Mouse (Mus musculus): ENCODE results near the gene Gm28047. TPM values are rescaled to one million over a fixed set of nuclear protein-coding genes. Genes with fewer than 3 reads are reported as not detected.
"Not testable (repeated sequence)": the region's sequence is repeated elsewhere in the genome, so short reads cannot be mapped to it uniquely, and the experiment has no call there.

Gene Gm28047
- polyA plus RNA-seq, 1 experiment from 2014 or later = not detected

- peak overlapping the region in 1 of 2 experiments; percentile 58; a peak in 1 of 4 replicates for H3K4me3 ChIP-seq (ENCODE audit: control insufficient read depth in 1 of 2, insufficient read depth in 1 of 2, low read depth in 1 of 2, low read length in 2 of 2)
Measured at GRCm38 (mm10) chr15:102669571-102669970, 44.7 kb upstream of the Gm28047 start.

DNA sequence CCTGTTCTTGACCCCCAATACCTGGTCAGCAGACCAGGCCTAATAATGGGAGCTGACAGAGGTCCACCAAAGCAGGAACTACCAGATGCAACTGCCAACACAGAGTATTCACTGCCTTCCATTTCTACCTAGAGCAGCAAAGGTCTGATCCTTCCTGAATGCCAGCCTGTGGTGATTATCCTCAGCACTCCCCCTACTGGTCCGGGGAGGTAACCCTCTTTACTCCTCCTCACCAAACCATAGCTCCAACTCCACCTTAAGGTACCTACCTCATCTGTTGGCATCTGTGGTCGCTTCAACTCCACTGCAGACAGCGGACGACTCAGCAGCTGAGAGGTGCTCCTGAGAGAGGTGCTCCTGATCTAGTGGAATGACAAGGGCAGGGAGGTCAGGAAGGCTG, 40.6 kb upstream of the Gm28047 start:
- no peak overlapping the region for H3K9ac ChIP-seq (ENCODE audit: low read length)
- no peaks in the 10 kb centered on the region for H3K9me3 ChIP-seq (ENCODE audit: control insufficient read depth, low read length)
- 41% methylated on average over 4 of the region's 4 CpGs for WGBS
- no peak overlapping the region for H3K27ac ChIP-seq (replicated peaks in 1 of 2; ENCODE audit: control insufficient read depth in 1 of 2, insufficient read depth in 1 of 2, low read depth in 2 of 2, low read length in 2 of 2)
- H3K4me1 ChIP-seq (ENCODE audit: control insufficient read depth in 2 of 2, insufficient read depth in 2 of 2, low read length in 2 of 2) = peaks cover 2 to 6% of the 10 kb centered on the region in 2 experiments; a peak in 3 of 4 replicates
- H3K4me2 ChIP-seq (ENCODE audit: low read length) = no peak overlapping the region
- no peak overlapping the region for H3K4me3 ChIP-seq (ENCODE audit: control insufficient read depth in 1 of 2, insufficient read depth in 1 of 2, low read depth in 1 of 2, low read length in 2 of 2)
- H3K36me3 ChIP-seq (ENCODE audit: control insufficient read depth, insufficient read depth, low read length) = peaks cover 88% of the 10 kb centered on the region
- H3K27me3 ChIP-seq (ENCODE audit: control insufficient read depth, insufficient read depth, low read length) = no peaks in the 10 kb centered on the region
- no peak for ATAC-seq (ENCODE audit: insufficient number of reproducible peaks, insufficient read depth, low FRiP score, low read depth)

More at GRCm38 (mm10) chr15:102669571-102669970, 44.7 kb upstream of the Gm28047 start:
- 85% methylated on average over 8 of the region's 8 CpGs for WGBS
- Histone ChIP-seq H3K4me2 (ENCODE audit: low read length) (peak overlapping the region; percentile 85), H3K9ac (ENCODE audit: low read length) (peak overlapping the region; percentile 92; the same call in 1 of the 2 replicates), H3K27me3 (ENCODE audit: control insufficient read depth, insufficient read depth, low read length) (no peaks in the 10 kb centered on the region), H3K9me3 (ENCODE audit: control insufficient read depth, low read length) (no peaks in the 10 kb centered on the region), H3K36me3 (ENCODE audit: control insufficient read depth, insufficient read depth, low read length) (peaks cover 51% of the 10 kb centered on the region), H3K4me1 (ENCODE audit: control insufficient read depth in 2 of 2, insufficient read depth in 2 of 2, low read length in 2 of 2) (peaks cover 14 to 22% of the 10 kb centered on the region in 2 experiments), H3K27ac (replicated peaks in 1 of 2; ENCODE audit: control insufficient read depth in 1 of 2, insufficient read depth in 1 of 2, low read depth in 2 of 2, low read length in 2 of 2) (no peak overlapping the region)
- ATAC-seq (ENCODE audit: insufficient number of reproducible peaks, insufficient read depth, low FRiP score, low read depth) = no peak

GRCm38 (mm10) chr15:102663825-102664224, 39.0 kb upstream of the Gm28047 start:
- Histone ChIP-seq H3K36me3 (ENCODE audit: control insufficient read depth, insufficient read depth, low read length) (peaks cover 87% of the 10 kb centered on the region), H3K27ac (replicated peaks in 1 of 2; ENCODE audit: control insufficient read depth in 1 of 2, insufficient read depth in 1 of 2, low read depth in 2 of 2, low read length in 2 of 2) (no peak overlapping the region)
- WGBS = 92% methylated on average over 8 of the region's 8 CpGs

GRCm38 (mm10) chr15:102662601-102663000, 37.7 kb upstream of the Gm28047 start:
- H3K4me3 ChIP-seq (ENCODE audit: control insufficient read depth in 1 of 2, insufficient read depth in 1 of 2, low read depth in 1 of 2, low read length in 2 of 2); H3K27me3 ChIP-seq (ENCODE audit: control insufficient read depth, insufficient read depth, low read length); H3K9ac ChIP-seq (ENCODE audit: low read length); H3K9me3 ChIP-seq (ENCODE audit: control insufficient read depth, low read length); ATAC-seq (ENCODE audit: insufficient number of reproducible peaks, insufficient read depth, low FRiP score, low read depth); H3K27ac ChIP-seq (replicated peaks in 1 of 2; ENCODE audit: control insufficient read depth in 1 of 2, insufficient read depth in 1 of 2, low read depth in 2 of 2, low read length in 2 of 2); H3K4me2 ChIP-seq (ENCODE audit: low read length): not testable (repeated sequence)
- peaks cover 74% of the 10 kb centered on the region for H3K36me3 ChIP-seq (ENCODE audit: control insufficient read depth, insufficient read depth, low read length)
- WGBS = no CpG with 5 or more reads among the region's 2 CpGs
- H3K4me1 ChIP-seq (ENCODE audit: control insufficient read depth in 2 of 2, insufficient read depth in 2 of 2, low read length in 2 of 2) = peaks cover 6 to 11% of the 10 kb centered on the region in 2 experiments

More at GRCm38 (mm10) chr15:102663825-102664224, 39.0 kb upstream of the Gm28047 start:
- H3K9ac ChIP-seq (ENCODE audit: low read length) = no peak overlapping the region
- H3K9me3 ChIP-seq (ENCODE audit: control insufficient read depth, low read length) = no peaks in the 10 kb centered on the region
- no peak overlapping the region for H3K4me3 ChIP-seq (ENCODE audit: control insufficient read depth in 1 of 2, insufficient read depth in 1 of 2, low read depth in 1 of 2, low read length in 2 of 2)
- H3K4me2 ChIP-seq (ENCODE audit: low read length) = no peak overlapping the region
- ATAC-seq (ENCODE audit: insufficient number of reproducible peaks, insufficient read depth, low FRiP score, low read depth) = no peak
- no peaks in the 10 kb centered on the region; a peak in 1 of 4 replicates for H3K4me1 ChIP-seq (ENCODE audit: control insufficient read depth in 2 of 2, insufficient read depth in 2 of 2, low read length in 2 of 2)
- H3K27me3 ChIP-seq (ENCODE audit: control insufficient read depth, insufficient read depth, low read length) = no peaks in the 10 kb centered on the region

- Histone ChIP-seq H3K9ac (ENCODE audit: low read length) (peak overlapping the region; percentile 31; the same call in 1 of the 2 replicates), H3K27me3 (ENCODE audit: control insufficient read depth, insufficient read depth, low read length) (no peaks in the 10 kb centered on the region), H3K4me3 (ENCODE audit: control insufficient read depth in 1 of 2, insufficient read depth in 1 of 2, low read depth in 1 of 2, low read length in 2 of 2) (no peak overlapping the region), H3K36me3 (ENCODE audit: control insufficient read depth, insufficient read depth, low read length) (peaks cover 28% of the 10 kb centered on the region), H3K4me1 (ENCODE audit: control insufficient read depth in 2 of 2, insufficient read depth in 2 of 2, low read length in 2 of 2) (peaks cover 16 to 20% of the 10 kb centered on the region in 2 experiments), H3K9me3 (ENCODE audit: control insufficient read depth, low read length) (no peaks in the 10 kb centered on the region), H3K4me2 (ENCODE audit: low read length) (0 out of 2 replicates have a peak overlapping the region, but pooled peaks have one; percentile 31), H3K27ac (replicated peaks in 1 of 2; ENCODE audit: control insufficient read depth in 1 of 2, insufficient read depth in 1 of 2, low read depth in 2 of 2, low read length in 2 of 2) (peak overlapping the region; percentile 89 to 91)
- WGBS = 33% methylated on average over 3 of the region's 3 CpGs
- ATAC-seq (ENCODE audit: insufficient number of reproducible peaks, insufficient read depth, low FRiP score, low read depth) = no peak; the same call in 1 of the 2 replicates
Measured at GRCm38 (mm10) chr15:102657926-102658381, 33.1 kb upstream of the Gm28047 start.

DNA sequence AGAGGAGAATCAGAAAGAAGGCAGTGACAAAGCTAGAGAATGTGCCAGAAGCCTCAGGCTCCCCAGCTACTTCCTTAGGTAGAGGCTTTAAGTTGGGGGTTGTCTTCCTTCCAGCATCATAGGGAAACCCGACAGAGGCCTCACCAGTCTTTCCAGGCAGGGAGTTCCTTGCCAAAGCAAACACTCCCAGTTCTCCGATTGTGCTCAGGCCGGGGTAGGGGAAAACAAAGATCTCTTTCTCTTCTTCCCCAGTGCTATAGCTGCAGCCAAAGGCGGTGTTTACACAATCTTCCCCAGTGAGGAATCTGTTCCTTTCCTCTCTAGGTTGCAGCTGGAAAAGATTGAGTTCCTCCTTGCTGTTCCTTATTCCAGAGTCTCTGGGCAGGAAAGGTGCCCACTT, 31.8 kb upstream of the Gm28047 start:
- Histone ChIP-seq H3K9ac (ENCODE audit: low read length) (no peak overlapping the region; the same call in 1 of the 2 replicates), H3K9me3 (ENCODE audit: control insufficient read depth, low read length) (no peaks in the 10 kb centered on the region), H3K4me2 (ENCODE audit: low read length) (peak overlapping the region; percentile 31), H3K4me1 (ENCODE audit: control insufficient read depth in 2 of 2, insufficient read depth in 2 of 2, low read length in 2 of 2) (peaks cover 16 to 20% of the 10 kb centered on the region in 2 experiments), H3K27ac (replicated peaks in 1 of 2; ENCODE audit: control insufficient read depth in 1 of 2, insufficient read depth in 1 of 2, low read depth in 2 of 2, low read length in 2 of 2) (peak overlapping the region; percentile 89), H3K4me3 (ENCODE audit: control insufficient read depth in 1 of 2, insufficient read depth in 1 of 2, low read depth in 1 of 2, low read length in 2 of 2) (no peak overlapping the region), H3K27me3 (ENCODE audit: control insufficient read depth, insufficient read depth, low read length) (no peaks in the 10 kb centered on the region), H3K36me3 (ENCODE audit: control insufficient read depth, insufficient read depth, low read length) (peaks cover 16% of the 10 kb centered on the region)
- peak; percentile 84 for ATAC-seq (ENCODE audit: insufficient number of reproducible peaks, insufficient read depth, low FRiP score, low read depth)
- WGBS = 52% methylated on average over 4 of the region's 4 CpGs

DNA sequence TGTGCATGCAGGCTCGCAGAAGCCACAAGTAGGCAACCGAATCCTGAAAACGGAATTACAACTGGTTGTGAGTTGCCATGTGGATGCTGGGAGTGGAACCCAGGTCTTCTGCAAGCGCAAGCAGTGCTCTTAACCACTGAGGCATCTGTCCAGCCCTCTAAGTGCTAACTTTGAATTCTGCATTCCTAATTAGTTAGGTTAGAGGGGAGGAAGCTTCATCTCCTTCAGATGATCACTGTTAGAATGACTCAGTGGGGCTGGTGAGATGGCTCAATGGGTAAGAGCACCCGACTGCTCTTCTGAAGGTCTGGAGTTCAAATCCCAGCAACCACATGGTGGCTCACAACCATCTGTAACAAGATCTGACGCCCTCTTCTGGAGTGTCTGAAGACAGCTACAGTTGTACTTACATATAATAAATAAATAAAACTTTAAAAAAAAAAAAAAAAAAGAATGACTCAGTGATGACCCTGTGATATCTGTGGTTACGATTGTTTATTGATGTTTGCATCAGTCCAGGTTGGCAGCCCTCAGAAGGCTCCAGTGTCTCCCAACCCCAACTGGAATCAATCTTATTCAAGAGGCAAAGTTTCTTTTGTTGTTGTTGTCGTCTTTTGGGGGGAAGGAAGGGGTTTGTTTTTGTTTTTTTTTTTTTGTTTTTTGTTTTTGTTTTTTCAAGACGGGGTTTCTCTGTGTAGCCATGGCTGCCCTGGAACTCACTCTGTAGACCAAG, 27.2 kb upstream of the Gm28047 start:
- H3K4me2 ChIP-seq (ENCODE audit: low read length); ATAC-seq (ENCODE audit: insufficient number of reproducible peaks, insufficient read depth, low FRiP score, low read depth); H3K27me3 ChIP-seq (ENCODE audit: control insufficient read depth, insufficient read depth, low read length); H3K9ac ChIP-seq (ENCODE audit: low read length); H3K27ac ChIP-seq (replicated peaks in 1 of 2; ENCODE audit: control insufficient read depth in 1 of 2, insufficient read depth in 1 of 2, low read depth in 2 of 2, low read length in 2 of 2); H3K4me1 ChIP-seq (ENCODE audit: control insufficient read depth in 2 of 2, insufficient read depth in 2 of 2, low read length in 2 of 2); H3K36me3 ChIP-seq (ENCODE audit: control insufficient read depth, insufficient read depth, low read length); H3K9me3 ChIP-seq (ENCODE audit: control insufficient read depth, low read length); H3K4me3 ChIP-seq (ENCODE audit: control insufficient read depth in 1 of 2, insufficient read depth in 1 of 2, low read depth in 1 of 2, low read length in 2 of 2): not testable (repeated sequence)
- WGBS = 79% methylated on average over 8 of the region's 9 CpGs

All from heart, embryonic 14.5 days (tissue).